Mouse (Mus musculus) testis, adult 2 months (tissue): ENCODE data around the gene Arrb2.

Experiments used
- CTCF ChIP-seq: fragments of 200-500 bp; IDR thresholded peaks from 2 replicates; pipeline ENCODE4 v1.5.1; 2012; ENCODE audit warnings: low read depth, mild to moderate bottlenecking, inconsistent platforms, low read length, moderate library complexity; ENCODE audit not compliant: control insufficient read depth, insufficient read depth, insufficient replicate concordance
- POLR2A ChIP-seq: fragments of 200-500 bp; IDR thresholded peaks from 2 replicates; pipeline ENCODE4 v1.6.1; 2012; ENCODE audit warnings: low read depth, mild to moderate bottlenecking, inconsistent platforms, low read length, moderate library complexity; ENCODE audit not compliant: control insufficient read depth

GRCm38 (mm10) chr11:70453261-70454044 lies 21.0 kb downstream of the Arrb2 start:
- TF ChIP-seq POLR2A (no peak), CTCF (no peak)
